Mouse (Mus musculus): ENCODE results near the gene Fam129a. TPM values are rescaled to one million over a fixed set of nuclear protein-coding genes. Genes with fewer than 3 reads are reported as not detected.
A peak's percentile ranks its signal among the peaks of the same experiment; 100 is the strongest.

Gene Fam129a
- total RNA-seq (2012; rRNA removed) (25.9 and 48.3 TPM in 2 replicates), total RNA-seq (2014; rRNA removed) (30.8 and 37.0 TPM in 2 replicates), polyA plus RNA-seq (2012; ENCODE audit: insufficient read length, low read depth) (26.2 and 27.8 TPM in 2 replicates)

GRCm38 (mm10) chr1:151570981-151571837 lies at the start of gene Fam129a:
Gene Fam129a (plus strand): TSS chr1:151571186.
- H3K4me3 ChIP-seq (replicated peaks in 1 of 3; ENCODE audit: low read depth in 2 of 3, low read length in 2 of 3, poor library complexity in 1 of 3) = peak within 1 kb of the TSS; percentile 65 to 95 (median 80)
- peak; percentile 67 for DNase-seq (ENCODE audit: extremely low read depth)
- 0 out of 2 replicates have a peak, but pooled peaks have one; percentile 20 for TF ChIP-seq RCOR1 (conservative IDR thresholded peaks at IDR 0.05; ENCODE audit: low read depth, low read length)
- TF ChIP-seq HCFC1 (IDR thresholded peaks at IDR 0.05; ENCODE audit: low read depth, low read length) = no peak
- TF ChIP-seq EP300 (IDR thresholded peaks at IDR 0.05; ENCODE audit: low read length) = no peak
- no peak for TF ChIP-seq MAZ (IDR thresholded peaks at IDR 0.05; ENCODE audit: low read depth, low read length)
- TF ChIP-seq KAT2A (IDR thresholded peaks at IDR 0.05; ENCODE audit: insufficient replicate concordance, low read length) = no peak
- no peak for TF ChIP-seq MYC (IDR thresholded peaks at IDR 0.05; ENCODE audit: low read depth, low read length)
- peak; percentile 88 for TF ChIP-seq BHLHE40 (IDR thresholded peaks at IDR 0.05; ENCODE audit: low read depth, low read length)
- 0 out of 2 replicates have a peak, but pooled peaks have one; percentile 0 for TF ChIP-seq ZNF384 (IDR thresholded peaks at IDR 0.05; ENCODE audit: low read depth, low read length)
- TF ChIP-seq CHD1 (IDR thresholded peaks at IDR 0.05; ENCODE audit: low read depth, low read length) = peak; percentile 74
- TF ChIP-seq POLR2A (IDR thresholded peaks at IDR 0.05; ENCODE audit: low read depth, low read length) = peak; percentile 65; the same call in 1 of the 2 replicates
- no peak for TF ChIP-seq CTCF (conservative IDR thresholded peaks at IDR 0.05 in 1 of 2, IDR thresholded peaks at IDR 0.05 in 1 of 2; ENCODE audit: low read depth in 2 of 2, low read length in 2 of 2)
- TF ChIP-seq TBP (conservative IDR thresholded peaks at IDR 0.05; ENCODE audit: low read depth, low read length) = peak; percentile 63; the same call in 1 of the 2 replicates
- no peak for TF ChIP-seq GABPA (IDR thresholded peaks at IDR 0.05; ENCODE audit: insufficient replicate concordance, low read depth, low read length)
- TF ChIP-seq USF2 (conservative IDR thresholded peaks at IDR 0.05; ENCODE audit: low read depth, low read length) = no peak
- no peak for TF ChIP-seq RAD21 (IDR thresholded peaks at IDR 0.05; ENCODE audit: low read depth, low read length)
- TF ChIP-seq CHD2 (IDR thresholded peaks at IDR 0.05; ENCODE audit: low read length) = no peak
- no peak for TF ChIP-seq IRF4 (IDR thresholded peaks at IDR 0.05; ENCODE audit: low read depth, low read length)
- TF ChIP-seq ELF1 (IDR thresholded peaks at IDR 0.05; ENCODE audit: low read depth, low read length) = peak; percentile 62; the same call in 1 of the 2 replicates
- TF ChIP-seq PAX5 (IDR thresholded peaks at IDR 0.05; ENCODE audit: low read length) = no peak
- TF ChIP-seq ETS1 (conservative IDR thresholded peaks at IDR 0.05; ENCODE audit: low read depth, low read length) = no peak
- TF ChIP-seq TCF12 (IDR thresholded peaks at IDR 0.05; ENCODE audit: low read depth, low read length) = peak; percentile 34; the same call in 1 of the 2 replicates
- TF ChIP-seq ZC3H11A (IDR thresholded peaks at IDR 0.05; ENCODE audit: low read depth, low read length) = no peak
- TF ChIP-seq SIN3A (IDR thresholded peaks at IDR 0.05; ENCODE audit: low read length) = no peak
- no peak; the same call in none of the 2 replicates for TF ChIP-seq MXI1 (IDR thresholded peaks at IDR 0.05; ENCODE audit: low read depth, low read length)
- no peak for TF ChIP-seq E2F4 (IDR thresholded peaks at IDR 0.05; ENCODE audit: insufficient replicate concordance, low read depth, low read length)
- no peak for TF ChIP-seq MAFK (IDR thresholded peaks at IDR 0.05; ENCODE audit: insufficient replicate concordance, low read length)
- no peak for TF ChIP-seq USF1 (IDR thresholded peaks at IDR 0.05; ENCODE audit: low read depth, low read length)
- TF ChIP-seq UBTF (IDR thresholded peaks at IDR 0.05; ENCODE audit: low read depth, low read length) = peak; percentile 91
- TF ChIP-seq SMC3 (IDR thresholded peaks at IDR 0.05; ENCODE audit: low read depth, low read length) = no peak
- TF ChIP-seq MEF2A (IDR thresholded peaks at IDR 0.05; ENCODE audit: borderline replicate concordance, low read depth, low read length) = no peak
- TF ChIP-seq NELFE (IDR thresholded peaks at IDR 0.05; ENCODE audit: low read depth, low read length) = peak; percentile 77
- 0 out of 2 replicates have a peak, but pooled peaks have one; percentile 16 for TF ChIP-seq NRF1 (IDR thresholded peaks at IDR 0.05; ENCODE audit: low read depth, low read length)
- no peak for TF ChIP-seq JUN (IDR thresholded peaks at IDR 0.05; ENCODE audit: insufficient read depth, low read depth, low read length)
- peak; percentile 80; the same call in 1 of the 2 replicates for TF ChIP-seq ZMIZ1 (IDR thresholded peaks at IDR 0.05; ENCODE audit: low read depth, low read length)
- no peak for TF ChIP-seq JUND (conservative IDR thresholded peaks at IDR 0.05; ENCODE audit: low read depth, low read length)
- TF ChIP-seq ZKSCAN1 (IDR thresholded peaks at IDR 0.05; ENCODE audit: borderline replicate concordance, low read depth, low read length) = no peak
- TF ChIP-seq POLR2AphosphoS2 (IDR thresholded peaks at IDR 0.05; ENCODE audit: low read depth, low read length) = no peak; the same call in 1 of the 2 replicates

More at GRCm38 (mm10) chr1:151570981-151571837, at the start of gene Fam129a:
- Histone ChIP-seq H3K79me2 (replicated peaks; ENCODE audit: control insufficient read depth, extremely low read depth, insufficient read depth, poor library complexity, severe bottlenecking) (peaks cover 18% of the 10 kb centered on the region), H3K27me3 (replicated peaks) (no peaks in the 10 kb centered on the region), H3K36me3 (replicated peaks in 1 of 2; ENCODE audit: control insufficient read depth in 1 of 2, insufficient read depth in 1 of 2, low read length in 1 of 2) (peaks cover 8 to 11% of the 10 kb centered on the region in 2 experiments), H3K27ac (ENCODE audit: insufficient read depth, low read depth) (peak within 1 kb of the TSS; percentile 99), H3K4me2 (ENCODE audit: insufficient read depth, low read depth, poor library complexity, severe bottlenecking) (peak within 1 kb of the TSS; percentile 37; the same call in 1 of the 2 replicates), H3K4me1 (ENCODE audit: control insufficient read depth in 1 of 2, insufficient read depth in 2 of 2) (peaks cover 0 to 31% of the 10 kb centered on the region in 2 experiments; a peak in 2 of 4 replicates), H3K9ac (ENCODE audit: insufficient read depth, low read depth) (peak within 1 kb of the TSS; percentile 94), H3K9me3 (replicated peaks; ENCODE audit: low read length) (no peaks in the 10 kb centered on the region)
- in situ Hi-C loops (cut with MboI; ENCODE audit: low pct_ligation_motif_present, low pct_unique_long_range_greater_than_20kb, low sequenced_read_pairs) = no loop called here
- dilution Hi-C loops (cut with MboI; ENCODE audit: extremely low pct_ligation_motif_present, extremely low pct_unique_long_range_greater_than_20kb, low sequenced_read_pairs) = no loop called here

All from CH12.LX (cell line).